Mouse (Mus musculus) myocyte (in vitro differentiated cells): ENCODE data around the gene Ntrk3. TPM values are rescaled to one million over a fixed set of nuclear protein-coding genes. Genes with fewer than 3 reads are reported as not detected.

Experiments
- H3K27me3 ChIP-seq: one replicate; pipeline ENCODE4 v1.6.1; 2011; ENCODE audit not compliant: control insufficient read depth, insufficient read depth, insufficient read length
- H3K36me3 ChIP-seq: one replicate; pipeline ENCODE4 v1.6.1; 2011; ENCODE audit not compliant: control insufficient read depth, insufficient read depth
- H3K4me2 ChIP-seq: one replicate; pipeline ENCODE4 v1.6.1; 2011; ENCODE audit warnings: low read depth, control low read depth
- H3K4me3 ChIP-seq: one replicate; pipeline ENCODE4 v1.5.1; 2011; ENCODE audit warnings: mild to moderate bottlenecking, control low read depth, moderate library complexity
- H3K79me2 ChIP-seq: one replicate; pipeline ENCODE4 v1.6.1; 2011; ENCODE audit not compliant: control insufficient read depth, insufficient read depth
- H3ac ChIP-seq: one replicate; pipeline ENCODE4 v1.6.1; 2011; ENCODE audit not compliant: control insufficient read depth, insufficient read length
- CEBPB ChIP-seq: IDR thresholded peaks from 2 replicates; pipeline ENCODE4 v1.6.1; 2011; ENCODE audit warnings: mild to moderate bottlenecking, moderate library complexity; ENCODE audit not compliant: poor library complexity, insufficient read depth, severe bottlenecking
- E2F4 ChIP-seq: IDR thresholded peaks from one replicate; pipeline ENCODE4 v1.6.1; 2011; ENCODE audit warnings: mild to moderate bottlenecking, control low read depth, moderate library complexity; ENCODE audit not compliant: insufficient read depth
- MAX ChIP-seq: IDR thresholded peaks from one replicate; pipeline ENCODE4 v1.6.1; 2011; ENCODE audit warnings: low read depth, mild to moderate bottlenecking, control low read depth
- MYOD1 ChIP-seq, 3 experiments: IDR thresholded peaks; one replicate each; pipeline ENCODE4 v1.6.1; 2011; ENCODE audit warnings: control low read depth in 2 of 3, low read depth in 2 of 3, mild to moderate bottlenecking in 2 of 3, moderate library complexity in 1 of 3; ENCODE audit not compliant: insufficient read length in 2 of 3, control insufficient read depth in 1 of 3
- MYOG ChIP-seq, 3 experiments: IDR thresholded peaks; one replicate each; pipeline ENCODE4 v1.6.1; 2011; ENCODE audit warnings: control low read depth in 2 of 3, low read depth in 2 of 3, mild to moderate bottlenecking in 2 of 3; ENCODE audit not compliant: insufficient read length in 2 of 3, control insufficient read depth in 1 of 3, insufficient read depth in 1 of 3
- POLR2A ChIP-seq: IDR thresholded peaks from one replicate; pipeline ENCODE4 v1.6.1; 2011; ENCODE audit warnings: low read depth, mild to moderate bottlenecking, control low read depth, moderate library complexity; ENCODE audit not compliant: insufficient read length
- POLR2AphosphoS2 ChIP-seq: IDR thresholded peaks from one replicate; pipeline ENCODE4 v1.6.1; 2011; ENCODE audit warnings: low read depth, control low read depth; ENCODE audit not compliant: insufficient read length
- REST ChIP-seq: IDR thresholded peaks from one replicate; pipeline ENCODE4 v1.6.1; 2011; ENCODE audit warnings: mild to moderate bottlenecking, control low read depth, moderate library complexity; ENCODE audit not compliant: insufficient read depth, insufficient read length
- SRF ChIP-seq: IDR thresholded peaks from one replicate; pipeline ENCODE4 v1.6.1; 2011; ENCODE audit warnings: low read depth; ENCODE audit not compliant: control insufficient read depth, insufficient read length
- TCF12 ChIP-seq: IDR thresholded peaks from one replicate; pipeline ENCODE4 v1.6.1; 2011; ENCODE audit warnings: mild to moderate bottlenecking, control low read depth; ENCODE audit not compliant: poor library complexity, insufficient read depth, severe bottlenecking
- TCF3 ChIP-seq: IDR thresholded peaks from one replicate; pipeline ENCODE4 v1.6.1; 2011; ENCODE audit warnings: low read depth, control low read depth; ENCODE audit not compliant: insufficient read length
- USF1 ChIP-seq: IDR thresholded peaks from one replicate; pipeline ENCODE4 v1.6.1; 2011; ENCODE audit warnings: low read depth, mild to moderate bottlenecking, control low read depth, moderate library complexity
- polyA plus RNA-seq: library from polyadenylated mRNA; unstranded; fragments of >200 nt; fragmentation: generic; extraction: Trizol; gene quantifications from one replicate; pipeline ENCODE4 v1.2.1, GENCODE M21; 2012; ENCODE audit warnings: missing spikeins

Ntrk3 gene
- polyA plus RNA-seq, 1 experiment = 0.17 TPM

GRCm38 (mm10) chr7:78402495-78402894 is 335.3 kb downstream of the Ntrk3 start:
- TF ChIP-seq CEBPB = no peak
- Histone ChIP-seq H3K36me3 (no peaks in the 10 kb centered on the region), H3K4me3 (no peak overlapping the region), H3K79me2 (no peaks in the 10 kb centered on the region), H3ac (no peak overlapping the region), H3K27me3 (no peaks in the 10 kb centered on the region), H3K4me2 (no peak overlapping the region)

- Histone ChIP-seq H3K4me2 (no peak overlapping the region), H3K27me3 (no peaks in the 10 kb centered on the region), H3K36me3 (no peaks in the 10 kb centered on the region), H3K4me3 (no peak overlapping the region), H3K79me2 (no peaks in the 10 kb centered on the region), H3ac (no peak overlapping the region)
- TF ChIP-seq SRF (no peak), CEBPB (no peak), POLR2AphosphoS2 (no peak), E2F4 (no peak)
Measured at GRCm38 (mm10) chr7:78400219-78400618, 337.6 kb downstream of the Ntrk3 start.

GRCm38 (mm10) chr7:78398377-78398776 is 339.4 kb downstream of the Ntrk3 start:
- Histone ChIP-seq H3K27me3 (no peaks in the 10 kb centered on the region), H3K4me2 (no peak overlapping the region), H3K79me2 (no peaks in the 10 kb centered on the region), H3K4me3 (no peak overlapping the region), H3K36me3 (no peaks in the 10 kb centered on the region), H3ac (no peak overlapping the region)
- TF ChIP-seq MYOG (IDR thresholded peaks at IDR 0.05; ENCODE audit: control insufficient read depth in 1 of 3, insufficient read depth in 1 of 3, insufficient read length in 2 of 3, low read depth in 2 of 3) (no peak), USF1 (no peak), POLR2A (no peak), SRF (no peak), REST (no peak), TCF3 (no peak), CEBPB (no peak), MYOD1 (IDR thresholded peaks at IDR 0.05; ENCODE audit: control insufficient read depth in 1 of 3, insufficient read length in 2 of 3, low read depth in 2 of 3) (no peak), MAX (no peak), TCF12 (no peak), POLR2AphosphoS2 (no peak), E2F4 (no peak)

GRCm38 (mm10) chr7:78397215-78397614 is 340.6 kb downstream of the Ntrk3 start:
- Histone ChIP-seq H3K27me3 (no peaks in the 10 kb centered on the region), H3K79me2 (no peaks in the 10 kb centered on the region), H3K4me3 (no peak overlapping the region), H3K36me3 (no peaks in the 10 kb centered on the region), H3K4me2 (no peak overlapping the region), H3ac (no peak overlapping the region)
- TF ChIP-seq E2F4 = no peak
- TF ChIP-seq USF1 = no peak
- no peak for TF ChIP-seq REST
- no peak for TF ChIP-seq TCF3
- no peak for TF ChIP-seq MYOD1 (IDR thresholded peaks at IDR 0.05; ENCODE audit: control insufficient read depth in 1 of 3, insufficient read length in 2 of 3, low read depth in 2 of 3)
- TF ChIP-seq MYOG (IDR thresholded peaks at IDR 0.05; ENCODE audit: control insufficient read depth in 1 of 3, insufficient read depth in 1 of 3, insufficient read length in 2 of 3, low read depth in 2 of 3) = no peak
- no peak for TF ChIP-seq CEBPB

DNA sequence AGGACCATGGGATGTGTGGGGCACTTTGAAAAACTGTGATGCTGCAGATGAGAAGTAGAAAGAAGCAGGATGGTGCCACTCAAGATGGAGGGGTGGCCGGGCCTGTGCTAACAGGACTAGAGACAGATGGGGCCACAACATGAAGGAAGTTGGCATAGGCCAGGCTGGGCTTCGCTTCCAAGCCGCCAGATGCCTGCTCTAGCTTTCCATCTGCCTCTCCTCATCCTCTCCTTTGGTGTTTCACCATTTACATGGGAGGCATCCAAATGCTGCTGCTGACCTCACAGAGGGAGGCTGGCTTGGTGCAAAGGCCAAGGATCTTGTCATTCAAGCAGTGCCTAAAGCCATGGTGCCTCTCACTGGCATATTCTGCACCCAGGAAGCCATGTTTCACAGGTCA is 347.8 kb downstream of the Ntrk3 start:
- Histone ChIP-seq H3K4me3 (no peak overlapping the region), H3K79me2 (no peaks in the 10 kb centered on the region), H3K27me3 (no peaks in the 10 kb centered on the region), H3K36me3 (no peaks in the 10 kb centered on the region), H3ac (no peak overlapping the region), H3K4me2 (no peak overlapping the region)
- TF ChIP-seq POLR2AphosphoS2 = no peak
- TF ChIP-seq MYOD1 (IDR thresholded peaks at IDR 0.05; ENCODE audit: control insufficient read depth in 1 of 3, insufficient read length in 2 of 3, low read depth in 2 of 3) = no peak
- TF ChIP-seq POLR2A = no peak
- no peak for TF ChIP-seq SRF
- TF ChIP-seq E2F4 = no peak
- no peak for TF ChIP-seq USF1
- no peak for TF ChIP-seq CEBPB
- TF ChIP-seq MAX = no peak
- no peak for TF ChIP-seq MYOG (IDR thresholded peaks at IDR 0.05; ENCODE audit: control insufficient read depth in 1 of 3, insufficient read depth in 1 of 3, insufficient read length in 2 of 3, low read depth in 2 of 3)
- no peak for TF ChIP-seq TCF12
- no peak for TF ChIP-seq TCF3
- TF ChIP-seq REST = no peak

DNA sequence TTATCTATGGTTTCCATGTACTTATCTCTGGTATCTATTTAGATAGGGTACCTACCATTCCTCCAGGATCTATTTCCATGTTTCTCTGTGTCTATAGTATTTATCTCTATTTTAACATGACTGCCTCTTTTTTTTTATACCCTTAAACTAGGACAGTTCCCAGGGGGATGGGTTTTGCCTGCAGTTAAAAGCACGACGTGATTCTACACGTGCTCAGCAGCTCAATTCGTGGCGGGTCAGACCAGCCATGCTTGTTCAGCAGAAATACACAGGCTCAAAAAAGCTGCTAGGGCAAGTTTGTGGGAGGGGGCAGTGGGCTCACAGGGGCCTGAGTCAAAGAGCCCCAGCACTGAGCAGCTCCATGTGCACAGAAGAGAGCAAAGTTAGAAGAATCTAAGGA is 349.7 kb downstream of the Ntrk3 start:
- H3K4me3 ChIP-seq = no peak overlapping the region
- no peak overlapping the region for H3ac ChIP-seq
- no peaks in the 10 kb centered on the region for H3K79me2 ChIP-seq
- no peaks in the 10 kb centered on the region for H3K36me3 ChIP-seq
- H3K4me2 ChIP-seq = no peak overlapping the region
- H3K27me3 ChIP-seq = no peaks in the 10 kb centered on the region
- TF ChIP-seq TCF12 = no peak
- no peak for TF ChIP-seq CEBPB
- no peak for TF ChIP-seq POLR2AphosphoS2
- no peak for TF ChIP-seq E2F4
- TF ChIP-seq TCF3 = no peak
- TF ChIP-seq SRF = no peak
- no peak for TF ChIP-seq MYOD1 (IDR thresholded peaks at IDR 0.05; ENCODE audit: control insufficient read depth in 1 of 3, insufficient read length in 2 of 3, low read depth in 2 of 3)
- TF ChIP-seq REST = no peak
- no peak for TF ChIP-seq POLR2A
- no peak for TF ChIP-seq MYOG (IDR thresholded peaks at IDR 0.05; ENCODE audit: control insufficient read depth in 1 of 3, insufficient read depth in 1 of 3, insufficient read length in 2 of 3, low read depth in 2 of 3)
- no peak for TF ChIP-seq MAX
- TF ChIP-seq USF1 = no peak
